Mouse (Mus musculus): Measurements from ENCODE around the gene Syt2. TPM values are rescaled to one million over a fixed set of nuclear protein-coding genes. Genes with fewer than 3 reads are reported as not detected.

The Syt2 gene
- polyA plus RNA-seq, 1 experiment from 2014 or later: 2.4 TPM

- no peaks in the 10 kb centered on the region for H3K9me3 ChIP-seq
- H3K27me3 ChIP-seq: no peaks in the 10 kb centered on the region
- peaks cover 17% of the 10 kb centered on the region; the same call in 1 of the 2 replicates for H3K4me1 ChIP-seq (replicated peaks)
- no peaks in the 10 kb centered on the region for H3K36me3 ChIP-seq
- no peak for ATAC-seq
- WGBS: 80% methylated on average over 2 of the region's 2 CpGs
- no peak overlapping the region for H3K4me2 ChIP-seq (replicated peaks)
- H3K9ac ChIP-seq (replicated peaks): no peak overlapping the region
- no peak overlapping the region for H3K27ac ChIP-seq
- no peak overlapping the region for H3K4me3 ChIP-seq (replicated peaks)
Observed at GRCm38 (mm10) chr1:134696302-134696701, 49.8 kb downstream of the Syt2 start.

GRCm38 (mm10) chr1:134697073-134697472 is 50.6 kb downstream of the Syt2 start:
- H3K4me2 ChIP-seq (replicated peaks): no peak overlapping the region
- 90% methylated on average over 4 of the region's 4 CpGs for WGBS
- H3K4me1 ChIP-seq (replicated peaks): peaks cover 17% of the 10 kb centered on the region; the same call in 1 of the 2 replicates
- H3K9ac ChIP-seq (replicated peaks): no peak overlapping the region
- H3K36me3 ChIP-seq: no peaks in the 10 kb centered on the region
- ATAC-seq: no peak
- no peaks in the 10 kb centered on the region for H3K27me3 ChIP-seq
- no peak overlapping the region for H3K4me3 ChIP-seq (replicated peaks)
- no peaks in the 10 kb centered on the region for H3K9me3 ChIP-seq
- H3K27ac ChIP-seq: no peak overlapping the region

GRCm38 (mm10) chr1:134697522-134698250 is 51.2 kb downstream of the Syt2 start:
- WGBS: 90% methylated on average over 17 of the region's 17 CpGs
- Histone ChIP-seq H3K9ac (replicated peaks) (no peak overlapping the region), H3K36me3 (no peaks in the 10 kb centered on the region), H3K4me1 (replicated peaks) (peaks cover 17% of the 10 kb centered on the region; the same call in 1 of the 2 replicates), H3K4me2 (replicated peaks) (no peak overlapping the region), H3K4me3 (replicated peaks) (no peak overlapping the region), H3K27ac (no peak overlapping the region), H3K27me3 (no peaks in the 10 kb centered on the region), H3K9me3 (no peaks in the 10 kb centered on the region)
- ATAC-seq: no peak

GRCm38 (mm10) chr1:134698486-134698885 is 52.0 kb downstream of the Syt2 start:
- no peak overlapping the region for H3K4me3 ChIP-seq (replicated peaks)
- 70% methylated on average over 5 of the region's 5 CpGs for WGBS
- no peak overlapping the region for H3K27ac ChIP-seq
- H3K4me1 ChIP-seq (replicated peaks): peaks cover 17% of the 10 kb centered on the region; the same call in 1 of the 2 replicates
- H3K9me3 ChIP-seq: no peaks in the 10 kb centered on the region
- no peak overlapping the region for H3K4me2 ChIP-seq (replicated peaks)
- no peaks in the 10 kb centered on the region for H3K36me3 ChIP-seq
- no peaks in the 10 kb centered on the region for H3K27me3 ChIP-seq
- no peak for ATAC-seq
- no peak overlapping the region for H3K9ac ChIP-seq (replicated peaks)

GRCm38 (mm10) chr1:134699390-134699789 is 52.9 kb downstream of the Syt2 start:
- Histone ChIP-seq H3K27me3 (no peaks in the 10 kb centered on the region), H3K4me2 (replicated peaks) (no peak overlapping the region), H3K9ac (replicated peaks) (no peak overlapping the region), H3K4me3 (replicated peaks) (no peak overlapping the region), H3K36me3 (no peaks in the 10 kb centered on the region), H3K27ac (no peak overlapping the region), H3K9me3 (no peaks in the 10 kb centered on the region), H3K4me1 (replicated peaks) (peaks cover 17% of the 10 kb centered on the region; the same call in 1 of the 2 replicates)
- ATAC-seq: no peak
- WGBS: 62% methylated on average over 9 of the region's 9 CpGs

- Histone ChIP-seq H3K36me3 (no peaks in the 10 kb centered on the region), H3K9me3 (no peaks in the 10 kb centered on the region), H3K27me3 (0 out of 2 replicates have a peak, but pooled peaks cover 2% of the 10 kb centered on the region), H3K27ac (0 out of 2 replicates have a peak overlapping the region, but pooled peaks have one; percentile 2), H3K9ac (replicated peaks) (no peak overlapping the region), H3K4me3 (replicated peaks) (no peak overlapping the region), H3K4me1 (replicated peaks) (peaks cover 19% of the 10 kb centered on the region), H3K4me2 (replicated peaks) (no peak overlapping the region)
- ATAC-seq: no peak
- 42% methylated on average over 2 of the region's 2 CpGs for WGBS
Observed at GRCm38 (mm10) chr1:134700151-134700550, 53.7 kb downstream of the Syt2 start.

- Histone ChIP-seq H3K4me1 (replicated peaks) (peaks cover 21% of the 10 kb centered on the region), H3K27ac (no peak overlapping the region), H3K9ac (replicated peaks) (no peak overlapping the region), H3K36me3 (no peaks in the 10 kb centered on the region), H3K9me3 (no peaks in the 10 kb centered on the region), H3K4me2 (replicated peaks) (no peak overlapping the region), H3K4me3 (replicated peaks) (no peak overlapping the region), H3K27me3 (peaks cover 7% of the 10 kb centered on the region; the same call in 1 of the 2 replicates)
- ATAC-seq: peak; percentile 40; the same call in 1 of the 2 replicates
- 23% methylated on average over 5 of the region's 5 CpGs for WGBS
Observed at GRCm38 (mm10) chr1:134700634-134701033, 54.2 kb downstream of the Syt2 start.

- peak; percentile 16; the same call in 1 of the 2 replicates for ATAC-seq
- Histone ChIP-seq H3K4me1 (replicated peaks) (peaks cover 21% of the 10 kb centered on the region), H3K9ac (replicated peaks) (no peak overlapping the region), H3K36me3 (no peaks in the 10 kb centered on the region), H3K27me3 (peaks cover 12% of the 10 kb centered on the region), H3K27ac (no peak overlapping the region), H3K4me2 (replicated peaks) (no peak overlapping the region), H3K9me3 (no peaks in the 10 kb centered on the region), H3K4me3 (replicated peaks) (no peak overlapping the region)
- 10% methylated on average over 6 of the region's 6 CpGs for WGBS
Observed at GRCm38 (mm10) chr1:134701191-134701590, 54.7 kb downstream of the Syt2 start.

GRCm38 (mm10) chr1:134703232-134703631 is 56.8 kb downstream of the Syt2 start:
- Histone ChIP-seq H3K27ac (no peak overlapping the region), H3K9me3 (no peaks in the 10 kb centered on the region), H3K36me3 (no peaks in the 10 kb centered on the region), H3K4me1 (replicated peaks) (peaks cover 21% of the 10 kb centered on the region), H3K9ac (replicated peaks) (no peak overlapping the region), H3K4me3 (replicated peaks) (no peak overlapping the region), H3K27me3 (peaks cover 32% of the 10 kb centered on the region), H3K4me2 (replicated peaks) (no peak overlapping the region)
- 99% methylated on average over 2 of the region's 2 CpGs for WGBS
- no peak for ATAC-seq

- Histone ChIP-seq H3K4me3 (replicated peaks) (no peak overlapping the region), H3K36me3 (no peaks in the 10 kb centered on the region), H3K9me3 (no peaks in the 10 kb centered on the region), H3K9ac (replicated peaks) (no peak overlapping the region), H3K27ac (no peak overlapping the region), H3K4me2 (replicated peaks) (no peak overlapping the region; the same call in 1 of the 2 replicates), H3K4me1 (replicated peaks) (peaks cover 26% of the 10 kb centered on the region), H3K27me3 (peaks cover 33% of the 10 kb centered on the region)
- 33% methylated on average over 22 of the region's 22 CpGs for WGBS
- no peak for ATAC-seq
Observed at GRCm38 (mm10) chr1:134704396-134705306, 58.2 kb downstream of the Syt2 start.

GRCm38 (mm10) chr1:134706549-134706948 is 60.1 kb downstream of the Syt2 start:
- Histone ChIP-seq H3K9me3 (no peaks in the 10 kb centered on the region), H3K36me3 (no peaks in the 10 kb centered on the region), H3K4me3 (replicated peaks) (no peak overlapping the region), H3K27me3 (peaks cover 40% of the 10 kb centered on the region), H3K27ac (no peak overlapping the region), H3K4me2 (replicated peaks) (no peak overlapping the region), H3K9ac (replicated peaks) (no peak overlapping the region), H3K4me1 (replicated peaks) (peaks cover 33% of the 10 kb centered on the region)
- 59% methylated on average over 2 of the region's 2 CpGs for WGBS
- ATAC-seq: no peak

GRCm38 (mm10) chr1:134707516-134707915 is 61.0 kb downstream of the Syt2 start:
- Histone ChIP-seq H3K9ac (replicated peaks) (no peak overlapping the region), H3K9me3 (no peaks in the 10 kb centered on the region), H3K36me3 (no peaks in the 10 kb centered on the region), H3K4me3 (replicated peaks) (no peak overlapping the region), H3K27ac (no peak overlapping the region), H3K4me2 (replicated peaks) (no peak overlapping the region), H3K4me1 (replicated peaks) (peaks cover 33% of the 10 kb centered on the region), H3K27me3 (peaks cover 40% of the 10 kb centered on the region)
- 78% methylated on average over 3 of the region's 3 CpGs for WGBS
- no peak for ATAC-seq

Data from midbrain, embryonic 13.5 days (tissue).